Mouse (Mus musculus) kidney, embryonic 15.5 days (tissue): ENCODE data around the gene Arfgap1. TPM values are rescaled to one million over a fixed set of nuclear protein-coding genes. Genes with fewer than 3 reads are reported as not detected.

Experiments used
- ATAC-seq: fragments of 200-750 bp; cut with Nextera tagmentation; replicated peaks from 2 replicates; pipeline ENCODE4 v1.8.0; 2017; ENCODE audit warnings: moderate TSS enrichment; ENCODE audit not compliant: low FRiP score
- H3K27ac ChIP-seq: fragments of 300-500 bp; sonication (generic); 2 replicates; pipeline ENCODE4 v1.5.1; 2015; ENCODE audit warnings: mild to moderate bottlenecking, inconsistent platforms
- H3K27me3 ChIP-seq: fragments of 300-500 bp; sonication (generic); 2 replicates; pipeline ENCODE4 v1.6.1; 2015; ENCODE audit warnings: inconsistent platforms
- H3K36me3 ChIP-seq: fragments of 300-500 bp; sonication (generic); 2 replicates; pipeline ENCODE4 v1.6.1; 2015; ENCODE audit warnings: inconsistent platforms
- H3K4me1 ChIP-seq: fragments of 300-500 bp; sonication (generic); 2 replicates; pipeline ENCODE4 v1.6.1; 2015; ENCODE audit warnings: inconsistent platforms
- H3K4me2 ChIP-seq: fragments of 300-500 bp; sonication (generic); 2 replicates; pipeline ENCODE4 v1.6.1; 2015; ENCODE audit warnings: moderate library complexity, mild to moderate bottlenecking, inconsistent platforms
- H3K4me3 ChIP-seq: fragments of 300-500 bp; sonication (generic); replicated peaks from 2 replicates; pipeline ENCODE4 v1.5.1; 2015; ENCODE audit warnings: mild to moderate bottlenecking, inconsistent platforms
- H3K9ac ChIP-seq: fragments of 300-500 bp; sonication (generic); 2 replicates; pipeline ENCODE4 v1.6.1; 2015; ENCODE audit warnings: mild to moderate bottlenecking, inconsistent platforms
- H3K9me3 ChIP-seq: fragments of 300-500 bp; sonication (generic); replicated peaks from 2 replicates; pipeline ENCODE4 v1.6.1; 2016; ENCODE audit warnings: inconsistent platforms
- WGBS: fragments of 180-500 bp; shearing (Covaris S2); methylation state at CpG from one replicate; pipeline ENCODE4 v1.1.7; 2015; ENCODE audit warnings: mixed read lengths; 5-methylcytosine and 5-hydroxymethylcytosine counted together
- polyA plus RNA-seq: library from polyadenylated mRNA; unstranded; fragments of >200 nt; fragmentation: Nextera tagmentation; extraction: Ambion mirVana; gene quantifications from 2 replicates; pipeline ENCODE4 v1.2.1, GENCODE M21; 2015

Arfgap1 gene
- polyA plus RNA-seq, 1 experiment from 2014 or later: 105 TPM

- no peak for ATAC-seq
- Histone ChIP-seq H3K36me3 (peaks cover 6% of the 10 kb centered on the region), H3K4me1 (no peaks in the 10 kb centered on the region), H3K27me3 (no peaks in the 10 kb centered on the region), H3K9me3 (no peaks in the 10 kb centered on the region), H3K27ac (no peak overlapping the region), H3K4me3 (no peak overlapping the region), H3K9ac (no peak overlapping the region), H3K4me2 (no peak overlapping the region)
- WGBS: 82% methylated on average over 5 of the region's 5 CpGs
Measured at GRCm38 (mm10) chr2:180987432-180988030, 20.5 kb downstream of the Arfgap1 start.

- no peak for ATAC-seq
- no peaks in the 10 kb centered on the region for H3K36me3 ChIP-seq
- H3K27me3 ChIP-seq: no peaks in the 10 kb centered on the region
- 74% methylated on average over 3 of the region's 3 CpGs for WGBS
- H3K9me3 ChIP-seq: no peaks in the 10 kb centered on the region
- no peak overlapping the region for H3K9ac ChIP-seq
- H3K4me1 ChIP-seq: no peaks in the 10 kb centered on the region
- H3K27ac ChIP-seq: no peak overlapping the region
- no peak overlapping the region for H3K4me2 ChIP-seq
- no peak overlapping the region for H3K4me3 ChIP-seq
Measured at GRCm38 (mm10) chr2:180988347-180988913, 21.4 kb downstream of the Arfgap1 start.

- no peak overlapping the region for H3K4me3 ChIP-seq
- no peak overlapping the region for H3K9ac ChIP-seq
- no peaks in the 10 kb centered on the region for H3K27me3 ChIP-seq
- H3K9me3 ChIP-seq: no peaks in the 10 kb centered on the region
- no peak for ATAC-seq
- no peaks in the 10 kb centered on the region for H3K36me3 ChIP-seq
- 67% methylated on average over 1 of the region's 1 CpGs for WGBS
- H3K4me1 ChIP-seq: no peaks in the 10 kb centered on the region
- no peak overlapping the region for H3K27ac ChIP-seq
- H3K4me2 ChIP-seq: no peak overlapping the region
Measured at GRCm38 (mm10) chr2:180988948-180989347, 21.9 kb downstream of the Arfgap1 start.

GRCm38 (mm10) chr2:180990347-180990746 is 23.3 kb downstream of the Arfgap1 start:
- WGBS: 74% methylated on average over 4 of the region's 4 CpGs
- no peaks in the 10 kb centered on the region for H3K27me3 ChIP-seq
- H3K4me2 ChIP-seq: no peak overlapping the region
- H3K9me3 ChIP-seq: no peaks in the 10 kb centered on the region
- ATAC-seq: no peak
- H3K9ac ChIP-seq: no peak overlapping the region
- no peaks in the 10 kb centered on the region for H3K36me3 ChIP-seq
- H3K4me1 ChIP-seq: no peaks in the 10 kb centered on the region
- H3K27ac ChIP-seq: no peak overlapping the region
- H3K4me3 ChIP-seq: no peak overlapping the region

GRCm38 (mm10) chr2:180994360-180994759 is 27.3 kb downstream of the Arfgap1 start:
- H3K4me3 ChIP-seq: no peak overlapping the region
- no peaks in the 10 kb centered on the region for H3K9me3 ChIP-seq
- H3K9ac ChIP-seq: no peak overlapping the region
- H3K4me2 ChIP-seq: no peak overlapping the region
- H3K27ac ChIP-seq: no peak overlapping the region
- WGBS: 68% methylated on average over 2 of the region's 2 CpGs
- no peak for ATAC-seq
- no peaks in the 10 kb centered on the region for H3K27me3 ChIP-seq
- no peaks in the 10 kb centered on the region for H3K4me1 ChIP-seq
- H3K36me3 ChIP-seq: no peaks in the 10 kb centered on the region

GRCm38 (mm10) chr2:180995457-180995856 is 28.4 kb downstream of the Arfgap1 start:
- no peak for ATAC-seq
- 81% methylated on average over 4 of the region's 4 CpGs for WGBS

GRCm38 (mm10) chr2:180996436-180996835 is 29.4 kb downstream of the Arfgap1 start:
- H3K4me2 ChIP-seq: no peak overlapping the region
- 14% methylated on average over 5 of the region's 5 CpGs for WGBS
- H3K36me3 ChIP-seq: no peaks in the 10 kb centered on the region
- no peak overlapping the region for H3K4me3 ChIP-seq
- peak; percentile 18; the same call in 1 of the 2 replicates for ATAC-seq
- H3K27me3 ChIP-seq: no peaks in the 10 kb centered on the region
- H3K9ac ChIP-seq: no peak overlapping the region
- H3K27ac ChIP-seq: no peak overlapping the region
- H3K4me1 ChIP-seq: no peaks in the 10 kb centered on the region
- H3K9me3 ChIP-seq: no peaks in the 10 kb centered on the region

More at GRCm38 (mm10) chr2:180995457-180995856, 28.4 kb downstream of the Arfgap1 start:
- Histone ChIP-seq H3K4me1 (no peaks in the 10 kb centered on the region), H3K9me3 (no peaks in the 10 kb centered on the region), H3K27me3 (no peaks in the 10 kb centered on the region), H3K36me3 (no peaks in the 10 kb centered on the region), H3K27ac (no peak overlapping the region), H3K9ac (no peak overlapping the region), H3K4me3 (no peak overlapping the region), H3K4me2 (no peak overlapping the region)

- H3K27me3 ChIP-seq: no peaks in the 10 kb centered on the region
- no peak overlapping the region for H3K27ac ChIP-seq
- H3K4me2 ChIP-seq: no peak overlapping the region
- no peaks in the 10 kb centered on the region for H3K36me3 ChIP-seq
- H3K4me1 ChIP-seq: no peaks in the 10 kb centered on the region
- H3K4me3 ChIP-seq: no peak overlapping the region
- whole genome bisulfite sequencing: 67% methylated on average over 3 of the region's 3 CpGs
- ATAC-seq: peak; percentile 13; the same call in 1 of the 2 replicates
- H3K9ac ChIP-seq: no peak overlapping the region
- no peaks in the 10 kb centered on the region for H3K9me3 ChIP-seq
Measured at GRCm38 (mm10) chr2:180996905-180997304, 29.9 kb downstream of the Arfgap1 start.

- H3K4me1 ChIP-seq: peaks cover 28% of the 10 kb centered on the region
- 23% methylated on average over 4 of the region's 4 CpGs for WGBS
- no peak overlapping the region for H3K27ac ChIP-seq
- no peaks in the 10 kb centered on the region for H3K36me3 ChIP-seq
- no peaks in the 10 kb centered on the region for H3K27me3 ChIP-seq
- peak; percentile 54 for ATAC-seq
- no peaks in the 10 kb centered on the region for H3K9me3 ChIP-seq
- H3K4me2 ChIP-seq: no peak overlapping the region
- no peak overlapping the region for H3K4me3 ChIP-seq
- no peak overlapping the region for H3K9ac ChIP-seq
Measured at GRCm38 (mm10) chr2:181007054-181007453, 40.0 kb downstream of the Arfgap1 start.

GRCm38 (mm10) chr2:181008339-181008738 is 41.3 kb downstream of the Arfgap1 start:
- Histone ChIP-seq H3K27me3 (no peaks in the 10 kb centered on the region), H3K27ac (no peak overlapping the region), H3K9ac (no peak overlapping the region), H3K4me1 (peaks cover 28% of the 10 kb centered on the region), H3K4me2 (no peak overlapping the region), H3K36me3 (no peaks in the 10 kb centered on the region), H3K9me3 (no peaks in the 10 kb centered on the region), H3K4me3 (no peak overlapping the region)
- peak; percentile 59 for ATAC-seq
- WGBS: 36% methylated on average over 5 of the region's 5 CpGs

- Histone ChIP-seq H3K36me3 (no peaks in the 10 kb centered on the region), H3K9me3 (no peaks in the 10 kb centered on the region), H3K4me1 (no peaks in the 10 kb centered on the region), H3K4me3 (no peak overlapping the region), H3K27ac (no peak overlapping the region), H3K27me3 (peaks cover 9% of the 10 kb centered on the region), H3K9ac (no peak overlapping the region), H3K4me2 (no peak overlapping the region)
- ATAC-seq: no peak
- 81% methylated on average over 11 of the region's 11 CpGs for WGBS
Measured at GRCm38 (mm10) chr2:181031406-181031934, 64.4 kb downstream of the Arfgap1 start.
